Mouse (Mus musculus): ENCODE results near the gene Tubb3. TPM values are rescaled to one million over a fixed set of nuclear protein-coding genes. Genes with fewer than 3 reads are reported as not detected.
A peak's percentile ranks its signal among the peaks of the same experiment; 100 is the strongest.
"Not testable (repeated sequence)": the region's sequence is repeated elsewhere in the genome, so short reads cannot be mapped to it uniquely, and the experiment has no call there.

Tubb3 gene
- total RNA-seq, 2 experiments from 2014 or later = 0.20 TPM; not detected in 1

DNA sequence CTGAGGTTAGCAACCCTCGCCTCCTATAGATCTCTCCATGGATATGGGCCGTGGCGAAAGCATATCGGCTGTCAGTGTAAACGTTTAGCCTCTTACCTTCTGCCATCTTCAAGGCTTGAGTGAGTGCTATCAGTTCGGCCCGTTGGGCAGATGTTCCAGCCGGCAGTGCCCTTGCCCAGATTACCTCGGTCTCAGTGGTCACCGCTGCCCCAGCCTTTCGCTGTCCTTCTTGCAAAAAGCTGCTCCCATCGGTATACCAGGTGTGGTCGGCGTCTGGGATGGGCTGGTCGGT is 18.4 kb downstream of the Tubb3 start:
- intact Hi-C loops (cut with DNase I) = not testable (repeated sequence)

DNA sequence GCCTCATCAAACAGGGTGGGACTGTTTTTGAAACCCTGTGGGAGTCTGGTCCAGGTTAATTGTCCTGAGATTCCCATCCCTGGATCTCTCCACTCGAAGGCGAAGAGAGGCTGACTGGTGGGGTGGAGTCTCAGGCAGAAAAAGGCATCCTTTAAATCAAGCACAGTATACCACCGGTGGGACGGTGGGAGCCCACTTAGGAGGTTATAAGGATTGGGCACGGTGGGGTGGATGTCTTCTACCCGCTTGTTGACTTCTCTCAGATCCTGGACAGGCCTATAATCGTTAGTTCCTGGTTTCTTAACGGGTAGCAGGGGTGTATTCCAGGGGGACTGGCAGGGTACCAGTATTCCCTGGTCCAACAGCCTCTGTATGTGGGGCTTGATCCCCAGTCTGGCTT is 19.7 kb downstream of the Tubb3 start:
- intact Hi-C loops (cut with DNase I); DNase-seq: not testable (repeated sequence)

More for the DNA sequence above, 18.4 kb downstream of the Tubb3 start:
- DNase-seq = not testable (repeated sequence)

DNA sequence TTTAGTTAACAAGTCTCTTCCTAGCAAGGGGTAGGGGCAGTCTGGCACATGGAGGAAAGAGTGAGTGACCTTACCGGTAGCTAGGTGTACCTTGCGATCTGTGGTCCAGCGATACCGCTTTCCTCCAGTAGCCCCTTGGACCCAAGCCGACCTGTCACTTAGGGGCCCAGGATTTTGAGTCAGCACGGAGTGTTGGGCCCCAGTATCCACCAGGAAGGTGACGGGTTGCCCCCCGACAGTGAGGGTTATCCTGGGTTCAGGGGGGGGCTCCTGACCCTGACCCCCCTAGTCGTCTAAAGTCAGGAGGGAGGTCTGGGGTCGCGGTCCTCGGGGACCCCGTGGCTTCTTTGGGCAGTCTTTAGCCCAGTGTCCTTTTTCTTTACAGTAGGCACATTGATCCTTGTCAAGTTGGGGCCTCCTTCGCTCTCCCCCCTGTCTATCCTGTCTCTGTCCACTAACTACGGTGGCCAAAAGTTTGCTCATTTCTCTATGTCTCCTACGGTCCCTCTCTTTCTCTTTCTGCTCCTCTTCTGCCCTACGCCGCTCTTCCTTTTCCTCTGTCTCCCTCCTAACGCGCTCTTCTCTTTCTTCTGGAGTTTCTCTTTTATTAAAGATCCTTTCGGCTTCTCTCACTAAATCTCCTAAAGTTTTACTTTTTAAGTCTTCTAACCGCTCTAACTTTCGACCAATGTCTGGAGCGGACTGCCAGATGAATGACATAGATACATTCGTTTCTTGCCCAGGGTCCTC is 20.6 kb downstream of the Tubb3 start:
- no peak for DNase-seq
- intact Hi-C loops (cut with DNase I) = no loop called here

DNA sequence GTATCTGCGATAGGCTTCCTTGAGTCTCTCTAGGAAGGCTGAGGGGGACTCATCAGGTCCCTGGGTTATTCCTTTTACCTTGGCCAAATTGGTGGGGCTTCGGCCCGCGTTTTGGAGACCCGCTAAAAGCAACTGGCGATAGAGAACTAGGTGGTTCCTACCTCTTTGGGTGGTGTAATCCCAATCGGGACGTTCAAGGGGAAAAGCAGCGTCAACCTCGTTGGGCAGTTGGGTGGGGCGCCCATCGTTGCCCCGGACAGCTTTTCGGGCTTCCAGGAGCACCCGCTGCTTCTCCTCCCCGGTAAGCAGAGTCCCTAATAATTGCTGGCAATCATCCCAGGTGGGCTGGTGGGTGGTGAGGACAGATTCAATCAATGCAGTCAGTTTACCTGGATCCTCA is 21.2 kb downstream of the Tubb3 start:
- intact Hi-C loops (cut with DNase I) = no loop called here
- no peak for DNase-seq

DNA sequence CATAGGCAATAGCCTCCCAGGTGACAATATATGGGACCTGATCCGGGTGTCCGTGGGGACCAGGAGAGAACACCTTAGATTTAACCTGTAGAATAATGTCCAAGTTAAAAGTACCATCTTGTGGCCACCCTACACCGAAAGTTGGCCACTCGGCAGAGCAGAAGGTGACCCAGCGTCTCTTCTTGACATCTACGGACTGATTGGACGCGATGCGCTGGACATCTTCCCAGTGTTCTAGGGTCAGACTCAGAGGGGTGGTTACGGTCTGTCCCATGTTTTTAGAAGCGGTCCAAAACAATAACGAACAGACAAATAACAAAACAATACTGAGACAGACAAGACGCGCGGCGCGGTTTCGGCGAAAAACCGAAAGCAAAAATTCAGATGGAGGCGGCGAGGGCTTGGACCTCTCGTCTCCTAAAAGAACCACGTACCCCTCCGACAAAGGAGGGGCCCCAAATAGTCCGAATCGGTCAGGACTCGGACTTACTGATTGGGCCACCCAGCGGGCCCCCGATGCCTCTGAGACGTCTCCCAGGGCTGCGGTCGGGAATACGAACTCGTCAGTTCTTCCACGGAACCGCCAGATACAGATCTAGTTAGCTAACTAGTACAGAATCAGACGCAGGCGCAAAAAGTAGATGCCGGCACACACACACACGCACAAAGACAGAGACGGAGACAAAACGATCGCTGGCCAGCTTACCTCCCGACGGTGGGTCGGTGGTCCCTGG is 22.2 kb downstream of the Tubb3 start:
- DNase-seq; intact Hi-C loops (cut with DNase I): not testable (repeated sequence)

DNA sequence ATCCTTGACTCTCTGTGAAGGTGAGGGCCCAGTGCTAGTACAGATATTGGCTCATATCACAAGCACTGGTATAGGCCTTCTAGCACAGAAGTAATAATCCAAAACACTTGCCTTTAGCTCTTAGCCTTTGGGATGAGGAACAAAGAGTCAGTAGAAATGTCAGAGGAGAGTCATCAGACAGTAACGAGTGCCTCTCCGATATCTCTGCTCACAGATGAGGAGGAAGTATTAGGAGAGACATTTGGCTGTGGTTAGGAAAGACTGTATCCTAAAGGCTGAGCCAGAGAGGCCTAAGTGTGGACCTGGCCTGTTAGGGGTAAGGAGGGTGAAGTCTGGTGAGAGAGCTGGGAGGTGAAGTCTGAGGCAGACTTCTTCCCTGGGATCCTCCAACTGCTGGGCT is 30.6 kb downstream of the Tubb3 start:
- no peak for DNase-seq
- intact Hi-C loops (cut with DNase I) = no loop called here

DNA sequence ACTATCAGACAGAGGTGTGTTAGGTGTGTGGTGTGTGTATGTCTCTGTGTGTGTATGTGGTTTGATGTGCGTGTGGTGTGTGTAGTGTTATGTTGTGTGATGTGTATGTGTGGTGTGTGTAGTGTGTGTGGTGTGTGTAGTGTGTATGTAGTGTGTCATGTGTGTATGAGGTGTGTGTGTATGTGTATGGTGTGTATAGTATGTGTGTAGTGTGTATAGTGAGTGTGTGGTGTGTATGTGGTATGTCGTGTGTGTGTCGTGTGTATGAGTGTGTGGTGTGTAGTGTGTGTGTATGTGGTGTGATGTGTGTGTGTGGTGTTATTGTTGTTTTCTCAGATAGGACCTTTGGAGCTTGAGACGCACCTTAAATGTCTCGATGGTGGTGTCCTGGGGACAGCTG is 31.1 kb downstream of the Tubb3 start:
- DNase-seq = no peak

DNA sequence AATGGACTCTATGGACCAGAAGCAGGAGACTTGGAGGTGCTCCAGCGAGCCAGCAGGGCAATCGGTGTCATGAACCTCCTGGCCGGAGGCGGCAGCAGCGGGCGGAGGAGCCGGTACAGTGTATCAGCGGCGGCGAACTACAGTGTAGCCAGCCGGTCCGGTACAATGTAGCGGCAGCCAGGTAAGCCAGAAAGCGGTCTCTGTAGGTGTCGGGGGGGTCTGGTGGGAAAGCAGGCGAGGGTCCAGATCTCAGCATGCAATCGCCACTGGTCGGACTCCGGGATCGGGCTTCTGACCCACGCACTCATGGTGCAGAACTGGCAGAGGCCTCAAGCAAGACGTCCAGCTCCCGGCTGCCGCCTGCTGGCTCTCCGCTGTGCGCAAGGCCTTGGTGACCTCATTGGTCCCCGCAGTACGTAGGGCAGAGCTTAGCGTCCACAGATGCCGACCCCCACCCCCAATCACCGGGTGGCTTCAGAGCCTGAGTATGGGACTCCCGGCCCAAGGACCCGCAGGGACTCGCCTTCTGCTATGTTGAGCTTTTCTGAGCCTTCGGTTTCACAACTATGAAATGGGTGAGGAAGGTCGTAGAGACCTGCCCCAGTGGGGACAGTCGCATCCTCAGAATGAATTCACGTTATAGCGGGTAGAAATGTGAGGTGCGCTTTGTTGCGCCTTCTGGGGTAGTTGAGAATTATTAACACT is 31.8 kb downstream of the Tubb3 start:
- intact Hi-C loops (cut with DNase I) = no loop called here
- DNase-seq = peak; percentile 93 to 96

More for the DNA sequence above, 31.1 kb downstream of the Tubb3 start:
- intact Hi-C loops (cut with DNase I) = no loop called here

DNA sequence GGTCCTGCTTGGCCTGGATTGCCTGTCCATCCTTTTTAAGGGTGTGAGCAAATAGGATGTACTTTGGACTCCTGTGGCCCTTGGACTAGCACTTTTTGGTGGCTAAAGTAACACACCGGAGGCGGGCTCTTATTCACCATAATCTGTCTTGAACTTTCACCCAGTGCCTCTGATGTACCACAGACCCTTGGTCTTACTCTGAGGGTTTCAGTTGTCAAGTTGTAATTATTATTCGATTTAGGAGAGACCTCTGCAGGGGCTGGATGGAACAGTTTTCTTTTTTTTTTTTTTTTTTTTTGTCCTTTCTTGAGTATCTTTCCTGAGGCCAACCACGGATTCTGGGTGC is 32.3 kb downstream of the Tubb3 start:
- intact Hi-C loops (cut with DNase I) = no loop called here
- DNase-seq = no peak

DNA sequence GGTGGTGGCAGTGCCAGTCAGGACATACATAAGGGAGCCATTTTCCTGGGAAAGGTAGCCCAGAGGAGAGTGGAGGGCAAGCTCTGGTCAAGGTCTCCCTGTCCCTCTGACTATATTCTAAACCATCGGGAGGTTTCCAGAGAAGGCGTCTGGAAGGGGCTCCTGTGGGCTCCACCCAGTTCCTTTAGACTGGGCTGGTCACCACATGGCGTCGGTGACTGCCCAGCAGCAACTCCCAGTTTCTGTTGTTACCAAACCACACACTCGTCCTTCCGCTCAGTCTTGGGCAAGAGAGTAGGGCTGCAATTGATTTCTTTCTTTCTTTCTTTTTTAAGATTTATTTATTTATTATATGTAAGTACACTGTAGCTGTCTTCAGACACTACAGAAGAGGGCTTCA is 32.9 kb downstream of the Tubb3 start:
- intact Hi-C loops (cut with DNase I) = no loop called here
- DNase-seq = no peak

DNA sequence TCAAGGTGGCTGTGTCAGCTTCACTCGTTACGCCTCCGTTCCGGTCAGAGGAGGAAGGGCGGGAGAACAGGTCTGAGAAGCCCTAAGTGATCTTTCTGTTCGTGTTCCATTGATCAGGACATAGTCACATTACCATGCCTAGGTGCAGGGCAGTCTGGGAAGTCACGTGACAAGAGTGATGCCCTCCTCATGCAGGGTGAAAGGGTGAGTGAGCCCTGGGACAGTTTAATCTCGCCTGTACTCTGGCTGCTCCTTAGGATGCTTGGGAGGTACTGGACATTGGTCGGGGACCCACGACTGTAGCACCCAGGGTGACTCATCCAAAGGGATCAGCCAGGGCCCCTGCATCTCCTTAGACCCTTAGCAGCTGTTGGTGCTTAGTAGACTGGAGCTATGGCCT is 34.8 kb downstream of the Tubb3 start:
- intact Hi-C loops (cut with DNase I) = no loop called here
- no peak for DNase-seq

DNA sequence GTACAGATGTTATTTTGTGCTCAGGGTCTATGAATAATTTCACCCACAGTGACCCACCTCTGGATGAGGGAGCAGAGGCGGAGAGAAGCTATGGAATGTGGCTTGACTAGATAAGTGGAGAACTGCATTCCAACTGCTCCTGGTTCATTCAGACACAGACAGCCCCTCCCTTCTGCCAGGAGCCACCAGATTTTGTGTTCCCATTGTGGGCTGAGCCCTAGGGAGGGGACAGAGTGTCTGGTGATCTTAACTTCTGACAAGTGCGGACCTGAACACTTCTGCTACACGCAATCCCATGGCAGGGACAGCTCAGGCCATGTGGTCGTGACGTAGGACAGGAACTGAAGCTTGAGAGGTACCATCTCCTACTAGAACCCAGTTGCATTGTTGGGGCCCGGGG is 35.6 kb downstream of the Tubb3 start:
- intact Hi-C loops (cut with DNase I) = no loop called here
- DNase-seq = no peak

DNA sequence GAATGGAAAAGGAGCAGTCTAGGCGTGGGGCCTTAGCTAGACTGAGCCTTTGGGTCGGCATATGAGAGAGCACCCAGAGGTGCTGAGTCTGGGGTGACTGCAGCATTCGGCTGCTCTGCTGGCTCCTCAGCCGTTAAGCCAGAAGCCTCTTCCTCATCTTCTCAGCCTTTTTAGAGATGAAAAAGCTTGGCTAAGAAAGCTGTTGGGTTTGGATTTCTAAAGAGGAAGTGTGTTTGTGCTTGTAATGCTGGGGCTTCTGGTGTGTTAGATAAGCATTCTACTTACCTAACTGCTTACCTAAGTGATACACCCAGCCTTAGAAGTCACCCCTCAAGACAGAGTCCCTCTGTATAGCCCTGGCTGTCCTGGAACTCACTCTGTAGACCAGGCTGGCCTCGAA is 39.6 kb downstream of the Tubb3 start:
- intact Hi-C loops (cut with DNase I) = no loop called here
- DNase-seq = no peak

DNA sequence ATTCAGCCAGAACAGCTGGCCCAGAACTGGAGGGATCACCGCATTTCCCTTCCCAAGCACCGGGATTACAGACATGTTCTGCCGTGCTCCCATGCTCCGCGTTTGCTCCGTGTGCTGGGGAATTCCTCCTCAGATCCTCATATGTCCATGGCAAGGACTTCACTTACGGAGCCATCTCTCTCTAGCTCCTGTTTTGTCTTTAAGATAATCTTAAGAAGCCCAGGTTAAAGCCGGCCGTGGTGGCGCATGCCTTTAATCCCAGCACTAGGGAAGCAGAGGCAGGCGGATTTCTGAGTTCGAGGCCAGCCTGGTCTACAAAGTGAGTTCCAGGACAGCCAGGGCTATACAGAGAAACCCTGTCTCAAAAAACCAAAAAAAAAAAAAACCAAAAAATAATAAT is 40.5 kb downstream of the Tubb3 start:
- intact Hi-C loops (cut with DNase I); DNase-seq: not testable (repeated sequence)

DNA sequence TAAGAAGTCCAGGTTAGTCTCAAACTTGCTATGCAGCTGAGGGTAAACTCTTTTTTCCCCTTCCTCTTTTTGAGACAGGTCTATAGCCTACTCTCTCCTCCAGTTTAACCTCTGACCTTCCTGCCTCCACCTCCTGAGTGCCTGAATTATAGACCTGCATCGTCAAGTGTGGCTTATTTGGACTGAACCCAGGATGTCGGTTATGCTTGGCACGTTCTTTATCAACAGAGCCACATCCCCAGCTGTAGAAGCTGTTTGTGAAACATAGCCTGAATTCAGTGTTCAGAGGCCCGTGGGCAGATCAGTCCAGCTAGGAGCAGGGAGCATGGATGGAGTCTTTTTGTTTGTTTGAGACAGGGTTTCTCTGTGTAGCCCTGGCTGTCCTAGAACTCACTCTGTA is 40.9 kb downstream of the Tubb3 start:
- intact Hi-C loops (cut with DNase I) = no loop called here
- no peak for DNase-seq

DNA sequence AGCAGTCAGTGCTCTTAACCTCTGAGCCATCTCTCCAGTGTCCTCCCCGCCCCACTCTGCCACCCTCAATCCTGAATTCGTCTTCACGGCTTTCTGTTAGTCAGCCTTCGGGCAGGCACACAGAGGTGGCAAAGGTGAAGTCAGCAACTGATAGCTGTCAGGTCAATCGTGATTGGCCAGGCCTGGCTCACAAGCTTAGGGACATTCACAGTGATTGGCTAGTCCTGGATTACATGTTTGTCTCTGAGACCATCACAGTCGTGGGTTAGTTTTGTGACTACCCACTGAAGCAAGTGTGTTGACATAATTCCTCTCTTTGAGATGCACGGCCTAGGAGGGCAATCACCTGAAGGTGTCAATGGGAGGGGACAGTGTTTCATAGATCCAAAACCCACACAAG is 42.1 kb downstream of the Tubb3 start:
- no peak for DNase-seq
- intact Hi-C loops (cut with DNase I) = no loop called here

DNA sequence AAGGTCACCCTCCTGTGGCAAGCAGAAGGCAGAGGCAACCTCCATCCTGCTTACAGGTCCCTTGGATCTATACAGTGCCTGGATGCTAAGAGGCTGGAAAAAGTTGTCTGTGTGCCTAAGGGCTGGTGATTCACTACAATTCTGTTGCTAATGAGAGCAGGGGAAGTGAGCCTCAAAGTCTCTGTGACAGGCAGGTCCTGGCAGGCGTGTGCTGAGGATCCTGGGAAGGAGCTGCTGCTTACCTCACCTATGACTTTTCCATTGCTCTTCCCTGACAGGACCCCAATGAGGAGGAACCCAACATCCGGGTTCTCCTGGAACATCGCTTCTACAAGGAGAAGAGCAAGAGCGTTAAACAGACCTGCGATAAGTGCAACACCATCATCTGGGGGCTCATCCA is 42.7 kb downstream of the Tubb3 start:
- DNase-seq = no peak
- intact Hi-C loops (cut with DNase I) = no loop called here

DNA sequence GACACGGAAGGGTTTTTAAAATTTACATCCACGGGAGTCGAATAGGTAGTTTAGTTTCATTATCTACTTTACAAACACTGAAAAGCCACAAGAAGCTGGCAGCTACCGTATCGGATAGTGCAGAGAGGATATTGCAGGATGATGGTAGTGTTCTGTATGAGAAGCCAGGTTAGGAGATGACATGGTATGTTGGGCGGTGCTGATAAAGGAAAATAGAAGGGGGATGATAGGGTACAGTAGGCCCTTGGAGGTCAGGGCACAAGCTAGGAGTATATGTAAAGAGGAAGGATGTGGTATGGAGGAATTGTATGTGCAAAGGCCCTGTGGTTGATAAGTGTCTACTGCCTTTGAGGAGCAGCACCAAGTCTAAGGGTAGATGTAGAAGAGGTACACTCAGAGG is 43.3 kb downstream of the Tubb3 start:
- intact Hi-C loops (cut with DNase I) = no loop called here
- DNase-seq = no peak

DNA sequence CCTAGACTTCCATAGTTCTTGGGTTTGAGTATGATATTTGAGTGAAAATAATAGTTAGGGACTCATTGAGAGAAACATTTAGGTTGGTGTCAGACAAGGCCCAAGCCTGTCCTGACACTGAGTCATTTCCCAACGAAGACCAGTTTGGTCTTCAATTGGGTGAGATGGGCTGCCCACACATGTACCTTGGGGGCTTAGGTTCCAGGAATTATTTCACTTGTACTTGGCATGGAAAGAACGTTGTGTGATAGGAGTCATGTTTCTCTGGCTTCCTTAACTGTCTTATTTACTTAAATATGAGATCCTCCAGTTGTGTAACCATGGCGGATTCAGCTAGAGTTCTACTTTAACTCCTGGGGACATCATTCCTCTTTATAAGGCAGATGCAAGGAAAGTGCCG is 52.4 kb downstream of the Tubb3 start:
- DNase-seq = no peak
- intact Hi-C loops (cut with DNase I) = no loop called here

DNA sequence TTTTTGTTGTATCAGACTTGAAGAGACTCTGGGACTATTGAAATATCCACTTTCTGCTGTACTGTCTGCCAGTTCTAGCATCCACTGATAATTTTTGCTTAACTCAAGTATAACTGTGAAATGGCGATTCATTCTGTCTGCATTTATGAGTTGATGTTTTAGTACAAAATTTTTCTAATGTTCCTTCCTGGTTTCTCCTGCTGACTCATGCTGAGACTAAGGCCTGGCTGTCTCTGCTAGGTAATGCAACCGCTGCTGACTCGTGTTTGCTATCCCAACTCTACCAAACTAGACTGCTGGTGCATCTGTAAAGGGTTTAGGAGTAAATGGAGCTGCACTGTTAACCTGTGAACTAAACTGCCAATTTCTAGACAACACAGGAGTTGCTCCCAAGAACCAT is 56.3 kb downstream of the Tubb3 start:
- no peak for DNase-seq
- intact Hi-C loops (cut with DNase I) = no loop called here
